Mouse (Mus musculus) midbrain, embryonic 15.5 days (tissue): Measurements from ENCODE around the gene Dlg2. TPM values are rescaled to one million over a fixed set of nuclear protein-coding genes. Genes with fewer than 3 reads are reported as not detected.

Experiments used
- ATAC-seq: fragments of 200-750 bp; cut with Nextera tagmentation; replicated peaks from 2 replicates; pipeline ENCODE4 v1.8.0; 2017; ENCODE audit warnings: moderate TSS enrichment
- H3K27ac ChIP-seq: fragments of 300-500 bp; sonication (generic); 2 replicates; pipeline ENCODE4 v1.5.1; 2015; ENCODE audit warnings: mild to moderate bottlenecking, inconsistent platforms
- H3K27me3 ChIP-seq: fragments of 300-500 bp; sonication (generic); replicated peaks from 2 replicates; pipeline ENCODE4 v1.6.1; 2015; ENCODE audit warnings: inconsistent platforms
- H3K36me3 ChIP-seq: fragments of 300-500 bp; sonication (generic); replicated peaks from 2 replicates; pipeline ENCODE4 v1.6.1; 2015; ENCODE audit warnings: inconsistent platforms
- H3K4me1 ChIP-seq: fragments of 300-500 bp; sonication (generic); 2 replicates; pipeline ENCODE4 v1.6.1; 2015; ENCODE audit warnings: inconsistent platforms
- H3K4me2 ChIP-seq: fragments of 300-500 bp; sonication (generic); 2 replicates; pipeline ENCODE4 v1.6.1; 2015; ENCODE audit warnings: inconsistent platforms, mild to moderate bottlenecking, moderate library complexity
- H3K4me3 ChIP-seq: fragments of 300-500 bp; sonication (generic); 2 replicates; pipeline ENCODE4 v1.5.1; 2015; ENCODE audit warnings: mild to moderate bottlenecking, inconsistent platforms
- H3K9ac ChIP-seq: fragments of 300-500 bp; sonication (generic); 2 replicates; pipeline ENCODE4 v1.6.1; 2015; ENCODE audit warnings: mild to moderate bottlenecking, inconsistent platforms
- H3K9me3 ChIP-seq: fragments of 300-500 bp; sonication (generic); 2 replicates; pipeline ENCODE4 v1.6.1; 2016; ENCODE audit warnings: inconsistent platforms
- WGBS: fragments of 180-500 bp; shearing (Covaris S2); methylation state at CpG from one replicate; pipeline ENCODE4 v1.1.7; 2015; ENCODE audit warnings: mixed read lengths; 5-methylcytosine and 5-hydroxymethylcytosine counted together
- polyA plus RNA-seq: library from polyadenylated mRNA; unstranded; fragments of >200 nt; fragmentation: Nextera tagmentation; extraction: Ambion mirVana; gene quantifications from 2 replicates; pipeline ENCODE4 v1.2.1, GENCODE M21; 2015

Gene Dlg2
- polyA plus RNA-seq, 1 experiment from 2014 or later, result 28.8 TPM

- no peak overlapping the region for H3K9ac ChIP-seq
- H3K27ac ChIP-seq, result no peak overlapping the region
- no peak overlapping the region for H3K4me2 ChIP-seq
- H3K9me3 ChIP-seq, result no peaks in the 10 kb centered on the region
- H3K27me3 ChIP-seq, result no peaks in the 10 kb centered on the region
- H3K36me3 ChIP-seq, result no peaks in the 10 kb centered on the region
- H3K4me1 ChIP-seq, result no peaks in the 10 kb centered on the region
- no peak for ATAC-seq
- 47% methylated on average over 9 of the region's 9 CpGs for WGBS
- no peak overlapping the region for H3K4me3 ChIP-seq
These were observed 595.6 kb downstream of the Dlg2 start for GRCm38 (mm10) chr7:91071751-91072707.

GRCm38 (mm10) chr7:91086071-91086470 is 609.6 kb downstream of the Dlg2 start:
- H3K9me3 ChIP-seq, result no peaks in the 10 kb centered on the region
- H3K4me3 ChIP-seq, result no peak overlapping the region
- no peaks in the 10 kb centered on the region for H3K36me3 ChIP-seq
- peaks cover 12% of the 10 kb centered on the region for H3K4me1 ChIP-seq
- H3K27ac ChIP-seq, result no peak overlapping the region
- ATAC-seq, result no peak
- no peak overlapping the region for H3K4me2 ChIP-seq
- no peak overlapping the region for H3K9ac ChIP-seq
- WGBS, result 78% methylated on average over 2 of the region's 2 CpGs
- H3K27me3 ChIP-seq, result no peaks in the 10 kb centered on the region

GRCm38 (mm10) chr7:91089211-91089930 is 612.9 kb downstream of the Dlg2 start:
- Histone ChIP-seq H3K27me3 (no peaks in the 10 kb centered on the region), H3K4me2 (peak overlapping the region; percentile 53), H3K4me1 (peaks cover 12% of the 10 kb centered on the region), H3K9me3 (no peaks in the 10 kb centered on the region), H3K27ac (peak overlapping the region; percentile 61), H3K4me3 (no peak overlapping the region), H3K9ac (no peak overlapping the region), H3K36me3 (no peaks in the 10 kb centered on the region)
- WGBS, result 28% methylated on average over 6 of the region's 6 CpGs
- ATAC-seq, result peak; percentile 44; the same call in 1 of the 2 replicates

GRCm38 (mm10) chr7:91090317-91090829 is 613.9 kb downstream of the Dlg2 start:
- no peaks in the 10 kb centered on the region for H3K36me3 ChIP-seq
- H3K27me3 ChIP-seq, result no peaks in the 10 kb centered on the region
- peak overlapping the region; percentile 42 for H3K4me3 ChIP-seq
- H3K9me3 ChIP-seq, result no peaks in the 10 kb centered on the region
- peak overlapping the region; percentile 53 for H3K4me2 ChIP-seq
- H3K4me1 ChIP-seq, result peaks cover 12% of the 10 kb centered on the region
- peak overlapping the region; percentile 23 for H3K9ac ChIP-seq
- ATAC-seq, result peak; percentile 70
- WGBS, result 41% methylated on average over 5 of the region's 5 CpGs
- peak overlapping the region; percentile 61 for H3K27ac ChIP-seq

- Histone ChIP-seq H3K9ac (peak overlapping the region; percentile 23), H3K27ac (peak overlapping the region; percentile 57), H3K4me3 (peak overlapping the region; percentile 42), H3K9me3 (no peaks in the 10 kb centered on the region), H3K36me3 (no peaks in the 10 kb centered on the region), H3K4me2 (peak overlapping the region; percentile 53), H3K4me1 (peaks cover 12% of the 10 kb centered on the region), H3K27me3 (no peaks in the 10 kb centered on the region)
- ATAC-seq, result peak; percentile 81
- 5% methylated on average over 25 of the region's 25 CpGs for WGBS
These were observed 614.6 kb downstream of the Dlg2 start for GRCm38 (mm10) chr7:91090830-91091683.

- Histone ChIP-seq H3K4me1 (no peaks in the 10 kb centered on the region), H3K9ac (no peak overlapping the region), H3K27ac (no peak overlapping the region), H3K4me2 (no peak overlapping the region), H3K4me3 (no peak overlapping the region), H3K9me3 (no peaks in the 10 kb centered on the region), H3K27me3 (no peaks in the 10 kb centered on the region), H3K36me3 (no peaks in the 10 kb centered on the region)
- 89% methylated on average over 7 of the region's 7 CpGs for WGBS
- ATAC-seq, result no peak
These were observed 620.0 kb downstream of the Dlg2 start for GRCm38 (mm10) chr7:91096467-91096866.

GRCm38 (mm10) chr7:91098521-91098920 is 622.0 kb downstream of the Dlg2 start:
- H3K4me3 ChIP-seq, result no peak overlapping the region
- H3K27ac ChIP-seq, result no peak overlapping the region
- WGBS, result 86% methylated on average over 3 of the region's 3 CpGs
- no peak overlapping the region for H3K4me2 ChIP-seq
- H3K9me3 ChIP-seq, result no peaks in the 10 kb centered on the region
- H3K27me3 ChIP-seq, result no peaks in the 10 kb centered on the region
- no peak overlapping the region for H3K9ac ChIP-seq
- no peaks in the 10 kb centered on the region for H3K36me3 ChIP-seq
- no peaks in the 10 kb centered on the region for H3K4me1 ChIP-seq
- ATAC-seq, result no peak

GRCm38 (mm10) chr7:91109575-91109974 is 633.1 kb downstream of the Dlg2 start:
- WGBS, result 67% methylated on average over 3 of the region's 3 CpGs
- Histone ChIP-seq H3K4me2 (no peak overlapping the region), H3K9me3 (no peaks in the 10 kb centered on the region), H3K4me1 (no peaks in the 10 kb centered on the region), H3K4me3 (no peak overlapping the region), H3K27ac (no peak overlapping the region), H3K27me3 (no peaks in the 10 kb centered on the region), H3K9ac (no peak overlapping the region), H3K36me3 (no peaks in the 10 kb centered on the region)
- no peak for ATAC-seq

- Histone ChIP-seq H3K9ac (no peak overlapping the region), H3K36me3 (no peaks in the 10 kb centered on the region), H3K4me1 (no peaks in the 10 kb centered on the region), H3K4me3 (no peak overlapping the region), H3K4me2 (no peak overlapping the region), H3K9me3 (no peaks in the 10 kb centered on the region), H3K27ac (no peak overlapping the region), H3K27me3 (no peaks in the 10 kb centered on the region)
- WGBS, result 77% methylated on average over 4 of the region's 4 CpGs
- no peak for ATAC-seq
These were observed 655.7 kb downstream of the Dlg2 start for GRCm38 (mm10) chr7:91132128-91132527.

- Histone ChIP-seq H3K9ac (no peak overlapping the region), H3K4me3 (no peak overlapping the region), H3K27me3 (no peaks in the 10 kb centered on the region), H3K36me3 (no peaks in the 10 kb centered on the region), H3K4me1 (no peaks in the 10 kb centered on the region), H3K9me3 (no peaks in the 10 kb centered on the region), H3K27ac (no peak overlapping the region), H3K4me2 (no peak overlapping the region)
- ATAC-seq, result no peak
- 84% methylated on average over 1 of the region's 1 CpGs for WGBS
These were observed 677.6 kb downstream of the Dlg2 start for GRCm38 (mm10) chr7:91154096-91154495.

- 45% methylated on average over 5 of the region's 5 CpGs for WGBS
- peak; percentile 78 for ATAC-seq
- Histone ChIP-seq H3K4me1 (0 out of 2 replicates have a peak, but pooled peaks cover 4% of the 10 kb centered on the region), H3K9me3 (no peaks in the 10 kb centered on the region), H3K4me3 (no peak overlapping the region), H3K4me2 (no peak overlapping the region), H3K9ac (no peak overlapping the region), H3K36me3 (no peaks in the 10 kb centered on the region), H3K27ac (no peak overlapping the region), H3K27me3 (no peaks in the 10 kb centered on the region)
These were observed 682.7 kb downstream of the Dlg2 start for GRCm38 (mm10) chr7:91159144-91159543.
